Mouse (Mus musculus) cerebellum, postnatal 14 days (tissue): ENCODE data around the gene Cacna2d3.

Experiments
- DNase-seq, 2 experiments: peaks; one replicate each; pipeline ENCODE4 v3.0.0; 2021; ENCODE audit warnings: mixed read lengths in 2 of 2

Cacna2d3 gene

DNA sequence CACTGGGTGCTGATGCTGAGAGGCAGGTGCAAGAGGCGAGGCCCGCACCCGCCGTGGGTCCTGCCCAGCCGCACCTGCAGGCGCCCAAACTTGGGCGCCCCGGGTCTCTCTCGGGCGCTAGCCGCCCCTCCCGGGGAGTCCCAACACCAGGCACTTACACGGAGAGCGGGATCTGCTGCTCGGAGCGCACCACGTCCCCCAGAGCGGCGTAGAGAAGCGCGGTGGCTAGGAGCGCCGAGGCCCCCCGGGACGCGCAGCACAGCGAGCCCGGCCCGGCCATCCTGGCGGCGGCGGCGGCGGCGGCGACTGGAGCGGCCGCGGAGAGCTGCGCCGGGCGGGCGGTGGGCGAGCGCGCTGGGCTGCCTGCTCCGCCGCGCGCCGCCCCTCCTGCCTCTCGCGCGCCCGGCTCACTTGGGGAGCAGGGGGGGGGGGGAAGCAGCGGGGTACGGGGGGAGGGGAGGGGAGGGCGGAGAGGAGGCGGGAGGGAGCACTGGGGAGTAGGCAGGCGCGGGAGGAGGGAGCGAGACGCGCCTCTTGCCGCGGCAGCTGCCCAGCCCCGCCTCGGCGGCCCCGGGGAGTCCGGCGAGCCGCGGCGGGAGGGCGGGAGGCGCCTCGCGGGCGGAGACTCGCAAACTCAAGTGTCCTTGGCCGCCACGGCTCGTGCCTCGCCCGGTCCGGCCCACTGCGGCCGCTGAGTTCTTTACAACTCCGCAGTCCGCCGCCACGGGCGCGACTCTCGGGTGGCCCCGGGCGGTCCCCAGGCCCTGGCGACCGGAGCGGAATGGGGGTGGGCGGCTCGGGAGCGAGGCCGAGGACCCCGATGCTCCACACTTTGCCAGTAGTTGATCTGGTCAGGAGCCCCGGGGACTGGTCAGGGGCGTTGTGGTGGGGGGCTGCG is at the start of gene Cacna2d3:
Gene Cacna2d3, minus strand, starts transcription at position 377 of the 898 bp plus-strand sequence.
- DNase-seq: peak; percentile 64 to 65

GRCm38 (mm10) chr14:29769486-29769885 is 47.8 kb upstream of the Cacna2d3 start:
- DNase-seq: no peak

- DNase-seq: no peak
Measured at GRCm38 (mm10) chr14:29752876-29753275, 31.2 kb upstream of the Cacna2d3 start.

DNA sequence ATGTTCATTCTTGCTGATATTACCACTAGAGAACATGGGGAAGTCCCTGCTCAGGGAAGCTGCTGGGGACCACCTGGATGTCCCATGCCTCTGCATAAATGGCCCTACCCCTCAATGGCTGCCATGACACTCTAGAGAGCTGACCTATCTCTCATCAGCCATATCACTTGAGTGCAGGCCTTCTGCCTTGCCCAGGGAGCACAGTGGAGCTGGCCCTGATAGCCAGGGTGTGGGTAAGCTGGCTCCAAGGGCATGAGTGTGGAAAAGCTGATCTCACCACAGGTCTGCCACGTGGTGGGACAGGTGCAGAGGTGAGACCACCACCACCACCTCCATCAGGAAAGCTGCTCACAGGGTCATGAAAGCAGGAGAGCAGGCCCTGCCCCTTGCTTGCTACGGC is 17.1 kb upstream of the Cacna2d3 start:
- no peak for DNase-seq

DNA sequence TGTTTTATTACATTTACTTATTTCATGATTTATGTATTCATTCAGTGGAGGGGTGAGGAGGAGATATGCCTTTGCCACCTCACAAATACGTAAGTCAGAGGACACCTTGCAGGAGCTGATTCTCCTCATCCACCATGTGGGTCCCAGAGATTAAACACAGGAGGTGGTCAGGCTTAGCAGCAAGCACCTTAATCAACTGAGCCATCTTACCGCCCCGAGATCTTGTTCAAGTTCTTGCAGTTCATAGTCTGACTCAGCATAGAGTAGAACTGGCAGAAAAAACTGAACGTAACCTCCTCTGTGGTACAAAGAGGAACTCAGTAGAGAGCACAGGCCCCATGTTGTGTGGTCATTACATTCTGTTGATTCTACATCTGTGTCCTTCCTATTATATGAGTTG is 8.6 kb upstream of the Cacna2d3 start:
- DNase-seq: no peak

DNA sequence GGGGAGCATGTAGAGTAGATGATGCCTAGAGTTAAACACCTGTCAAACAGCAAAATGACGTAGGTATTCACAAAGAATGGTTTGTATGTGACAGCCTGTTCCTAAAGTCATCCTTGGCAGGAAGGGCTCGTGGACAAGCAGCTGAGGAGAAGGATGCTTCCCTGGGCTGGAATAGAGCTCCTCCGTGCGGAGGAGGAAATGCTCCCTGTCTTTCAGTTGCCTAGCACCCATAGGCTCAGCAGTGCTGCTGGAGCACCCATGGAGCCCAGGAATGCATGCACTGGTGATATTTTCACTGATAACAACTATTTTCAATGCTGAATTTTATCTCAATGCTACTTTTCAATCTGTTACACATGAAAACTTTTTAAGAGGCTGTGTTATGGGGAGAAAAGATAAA is 7.3 kb upstream of the Cacna2d3 start:
- no peak for DNase-seq

DNA sequence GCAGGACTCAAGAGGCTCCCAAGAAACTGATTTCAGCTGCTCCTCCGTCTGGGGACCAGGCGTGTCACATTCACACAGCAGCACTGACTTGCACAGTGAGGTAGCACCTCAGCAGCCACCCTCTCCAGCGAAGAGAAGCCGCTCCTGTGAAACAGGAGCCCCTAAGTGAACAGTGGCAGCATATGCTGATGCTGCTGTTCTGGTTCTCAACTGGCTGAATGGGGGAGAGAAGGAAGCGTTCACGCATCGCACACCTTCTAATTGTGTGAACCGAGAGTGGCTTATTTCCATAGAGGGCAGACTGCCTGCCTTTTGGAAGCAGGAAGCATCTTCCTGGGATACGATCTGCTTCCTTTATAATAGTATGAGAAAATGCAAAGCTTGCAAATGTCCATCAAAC is 5.9 kb upstream of the Cacna2d3 start:
- no peak for DNase-seq

- DNase-seq: peak; percentile 60 to 69
Measured at GRCm38 (mm10) chr14:29723267-29723666, 1.6 kb upstream of the Cacna2d3 start.

GRCm38 (mm10) chr14:29722386-29723221 is 940 bp upstream of the Cacna2d3 start:
- DNase-seq: peak; percentile 65 to 78

GRCm38 (mm10) chr14:29721131-29721487 is 555 bp downstream of the Cacna2d3 start:
- no peak for DNase-seq

- peak; percentile 58 to 79 for DNase-seq
Measured at GRCm38 (mm10) chr14:29720334-29720911, 1.2 kb downstream of the Cacna2d3 start.

DNA sequence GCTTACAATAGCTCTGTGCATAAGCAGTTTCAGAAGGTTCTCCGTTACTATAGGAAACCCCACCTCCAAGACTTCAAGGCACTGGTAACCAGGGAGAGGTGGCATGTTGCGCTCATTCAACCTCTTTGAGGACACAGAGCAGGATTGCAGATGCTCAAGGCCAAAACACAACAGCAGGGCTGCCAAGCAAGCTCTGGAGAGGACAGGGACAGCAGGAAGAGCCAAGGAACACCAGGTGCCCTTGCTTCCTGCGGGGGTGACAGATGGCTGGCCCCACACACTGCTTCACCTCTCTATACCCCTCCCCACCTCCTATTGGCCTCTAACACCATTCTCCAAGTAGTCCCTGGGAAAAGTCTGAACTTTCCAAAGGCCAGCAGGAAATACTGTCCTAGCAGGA is 9.0 kb downstream of the Cacna2d3 start:
- DNase-seq: peak in 1 of 2 experiments; percentile 68

DNA sequence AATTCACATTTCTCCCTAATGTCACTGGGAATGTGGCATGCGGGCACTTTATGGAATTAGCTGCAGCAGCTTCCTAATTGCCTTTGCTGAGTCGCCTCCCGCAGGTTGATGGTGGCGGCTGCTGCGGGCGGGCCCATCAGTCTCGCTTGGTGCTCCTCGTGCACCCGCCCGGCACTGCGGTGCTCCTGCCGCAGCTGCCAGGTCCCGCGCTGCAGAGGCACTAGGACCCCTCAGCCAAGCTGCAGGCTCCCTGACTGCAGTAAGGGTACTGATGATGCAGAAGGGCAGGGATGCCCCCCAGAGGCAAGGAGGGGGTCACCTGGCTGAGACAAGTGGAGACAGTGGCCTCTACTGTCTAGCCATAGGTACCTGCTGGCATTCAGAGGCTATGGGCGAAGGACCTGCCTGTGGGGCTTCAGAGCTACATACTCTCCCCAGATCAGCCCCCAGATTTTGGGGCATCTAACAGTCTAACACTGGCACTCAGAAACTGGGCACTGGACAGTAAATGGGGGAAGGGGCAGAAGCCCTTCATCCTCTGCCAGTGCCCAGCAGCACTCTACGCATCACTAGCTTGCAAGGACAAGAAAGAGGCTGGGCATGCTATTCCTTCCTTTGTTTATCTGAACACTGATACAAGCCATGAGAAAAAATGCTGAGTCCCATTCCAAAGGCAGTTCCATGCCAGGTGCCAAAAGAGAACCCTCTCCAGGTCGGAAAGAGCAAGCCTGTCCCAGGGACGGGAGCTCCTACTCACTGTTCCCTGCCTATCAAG is 13.9 kb downstream of the Cacna2d3 start:
- peak in 1 of 2 experiments; percentile 36 for DNase-seq

GRCm38 (mm10) chr14:29702762-29703161 is 18.9 kb downstream of the Cacna2d3 start:
- no peak for DNase-seq

GRCm38 (mm10) chr14:29696131-29696530 is 25.5 kb downstream of the Cacna2d3 start:
- peak; percentile 80 to 83 for DNase-seq

- DNase-seq: peak; percentile 20 to 27
Measured at GRCm38 (mm10) chr14:29672436-29673050, 49.1 kb downstream of the Cacna2d3 start.

GRCm38 (mm10) chr14:29669826-29670225 is 51.8 kb downstream of the Cacna2d3 start:
- peak in 1 of 2 experiments; percentile 27 for DNase-seq

DNA sequence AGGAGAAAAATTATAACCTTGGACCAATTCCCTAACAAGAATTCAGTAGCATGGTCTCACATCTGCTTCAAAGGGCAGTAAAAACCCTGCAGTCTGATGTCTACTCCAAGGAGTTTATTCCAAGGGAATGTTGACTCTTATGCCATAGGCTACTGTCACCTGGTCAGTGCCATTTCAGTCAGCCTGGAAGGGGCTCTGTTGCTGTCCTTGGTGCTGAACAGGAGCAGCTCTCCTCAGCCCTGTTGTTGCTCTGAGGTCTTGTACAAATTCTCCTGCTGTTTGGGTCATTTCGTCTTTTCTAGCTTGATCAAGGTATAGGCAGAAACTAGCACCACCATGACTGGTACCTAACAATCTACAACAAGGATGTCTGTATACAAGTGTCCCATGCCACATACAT is 64.7 kb downstream of the Cacna2d3 start:
- no peak for DNase-seq

DNA sequence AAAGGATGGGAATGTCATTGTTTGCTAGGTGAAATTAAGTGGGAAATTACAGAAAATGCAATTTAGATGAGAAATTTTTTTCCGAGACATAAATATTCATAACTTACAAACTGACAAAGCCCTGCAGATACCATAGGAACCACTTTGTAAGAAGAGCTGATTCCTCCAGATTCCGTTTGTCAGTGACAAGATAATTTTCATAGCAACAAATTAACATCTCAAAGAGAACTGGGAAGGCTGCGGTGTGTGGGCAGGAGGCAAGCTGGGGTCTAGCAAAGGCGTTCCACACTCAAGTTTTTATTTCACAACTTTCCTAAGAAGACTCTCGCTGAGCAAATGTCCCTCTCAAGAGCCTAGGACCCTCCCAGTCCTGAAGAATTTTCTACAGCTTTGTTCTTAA is 71.1 kb downstream of the Cacna2d3 start:
- no peak for DNase-seq

DNA sequence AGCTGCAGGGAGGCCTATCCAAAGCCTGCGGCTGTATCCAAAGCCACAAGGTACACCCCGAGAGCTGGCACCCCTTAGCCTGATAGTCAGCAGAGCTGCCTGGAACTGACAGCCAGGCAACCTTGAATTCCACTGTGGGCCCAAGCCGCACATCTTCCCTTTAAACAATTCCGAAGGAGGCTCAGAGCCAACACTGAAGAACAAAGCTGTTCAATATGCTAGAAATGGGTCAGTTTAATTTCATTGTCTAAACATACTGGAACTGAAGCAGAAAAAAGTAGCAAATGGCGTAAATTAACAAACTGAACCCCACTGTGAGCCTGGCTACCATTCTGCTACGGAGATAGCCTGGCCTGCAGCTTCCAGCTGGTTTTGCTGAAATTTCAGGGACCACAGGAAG is 72.9 kb downstream of the Cacna2d3 start:
- DNase-seq: peak; percentile 50 to 69

DNA sequence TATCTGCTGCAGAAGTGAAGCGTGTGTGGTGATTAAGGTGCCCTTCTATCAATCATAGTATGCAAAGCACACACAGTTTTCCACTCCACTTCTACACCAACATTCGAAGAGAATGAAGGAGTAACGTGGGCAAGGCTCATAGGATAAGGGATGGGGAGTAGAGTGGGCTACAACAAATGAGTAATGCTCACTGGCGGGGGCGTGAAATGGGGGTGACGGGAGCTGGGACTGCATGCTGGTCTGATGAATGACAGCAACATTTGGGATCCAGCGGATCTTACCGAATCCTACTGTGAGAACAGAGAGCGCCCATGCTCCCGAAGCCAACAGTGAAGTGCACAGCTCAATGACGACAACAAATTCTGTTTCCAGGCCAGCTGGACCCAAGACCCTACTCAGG is 76.2 kb downstream of the Cacna2d3 start:
- no peak for DNase-seq

GRCm38 (mm10) chr14:29643217-29643616 is 78.4 kb downstream of the Cacna2d3 start:
- DNase-seq: no peak
